Mouse (Mus musculus) retina, postnatal 7 days (tissue): ENCODE data around the gene Procr.

Experiments used
- DNase-seq: peaks from one replicate; pipeline ENCODE4 v3.0.0-alpha.2; 2012; ENCODE audit warnings: low read depth, low spot score

The Procr gene

GRCm38 (mm10) chr2:155749394-155749793 lies 1.5 kb upstream of the Procr start:
- DNase-seq: no peak

- no peak for DNase-seq
Measured at GRCm38 (mm10) chr2:155755746-155756145, 4.8 kb downstream of the Procr start.

- no peak for DNase-seq
Measured at GRCm38 (mm10) chr2:155756855-155757566, 6.1 kb downstream of the Procr start.

- DNase-seq: peak; percentile 62
Measured at GRCm38 (mm10) chr2:155764679-155765418, 13.9 kb downstream of the Procr start.

- DNase-seq: no peak
Measured at GRCm38 (mm10) chr2:155773664-155774063, 22.7 kb downstream of the Procr start.

- DNase-seq: no peak
Measured at GRCm38 (mm10) chr2:155774261-155774926, 23.5 kb downstream of the Procr start.

- DNase-seq: no peak
Measured at GRCm38 (mm10) chr2:155774927-155775684, 24.2 kb downstream of the Procr start, which contains the start of gene Mmp24. TSS of gene Mmp24 (plus strand) at chr2:155775342.

GRCm38 (mm10) chr2:155775685-155776263 lies 24.9 kb downstream of the Procr start:
- no peak for DNase-seq

- DNase-seq: no peak
Measured at GRCm38 (mm10) chr2:155776824-155777687, 26.1 kb downstream of the Procr start.

GRCm38 (mm10) chr2:155777688-155777985 lies 26.7 kb downstream of the Procr start:
- DNase-seq: no peak

- DNase-seq: no peak
Measured at GRCm38 (mm10) chr2:155778004-155778403, 27.1 kb downstream of the Procr start.

GRCm38 (mm10) chr2:155779066-155779465 lies 28.1 kb downstream of the Procr start:
- no peak for DNase-seq

GRCm38 (mm10) chr2:155779506-155779905 lies 28.6 kb downstream of the Procr start:
- no peak for DNase-seq

- no peak for DNase-seq
Measured at GRCm38 (mm10) chr2:155784534-155784933, 33.6 kb downstream of the Procr start.

- DNase-seq: no peak
Measured at GRCm38 (mm10) chr2:155786905-155787304, 36.0 kb downstream of the Procr start.

GRCm38 (mm10) chr2:155787949-155788931 lies 37.3 kb downstream of the Procr start:
- DNase-seq: no peak

- DNase-seq: no peak
Measured at GRCm38 (mm10) chr2:155792899-155793298, 42.0 kb downstream of the Procr start.

GRCm38 (mm10) chr2:155794674-155795445 lies 43.9 kb downstream of the Procr start:
- no peak for DNase-seq

- DNase-seq: no peak
Measured at GRCm38 (mm10) chr2:155798613-155799012, 47.7 kb downstream of the Procr start.
